Mouse (Mus musculus) cerebellum, adult 2 months (tissue): Measurements from ENCODE around the gene Naip2.
"Not testable (repeated sequence)": the region's sequence is repeated elsewhere in the genome, so short reads cannot be mapped to it uniquely, and the experiment has no call there.

Experiments used
- CTCF ChIP-seq: fragments of 200-500 bp; IDR thresholded peaks from 2 replicates; pipeline ENCODE4 v1.5.1; 2011; ENCODE audit warnings: low read depth, mild to moderate bottlenecking, control low read depth, low read length, moderate library complexity, borderline replicate concordance; ENCODE audit not compliant: insufficient read depth
- POLR2A ChIP-seq: fragments of 200-500 bp; IDR thresholded peaks from 2 replicates; pipeline ENCODE4 v1.6.1; 2011; ENCODE audit warnings: low read length, control low read depth, borderline replicate concordance; ENCODE audit not compliant: insufficient read depth

DNA sequence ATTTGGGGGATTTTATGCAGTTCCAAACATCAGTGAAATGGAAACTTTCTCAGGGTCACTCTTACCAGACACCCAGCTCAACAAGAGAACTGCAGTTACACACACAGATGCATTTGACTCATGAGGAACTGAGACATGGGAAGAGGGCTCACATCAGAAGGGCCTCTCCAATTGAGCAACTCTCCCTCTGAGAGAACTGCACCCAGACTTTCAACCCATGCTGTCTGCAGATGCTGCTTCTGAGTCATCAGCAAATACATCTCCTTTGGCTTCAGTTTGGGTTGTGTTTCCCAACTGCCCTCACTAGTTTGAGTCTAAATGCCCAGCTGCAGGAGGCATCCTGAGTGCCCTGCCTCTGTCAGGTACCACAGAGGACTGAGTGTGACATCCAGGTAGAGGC is 18.8 kb downstream of the Naip2 start:
- not testable (repeated sequence) for TF ChIP-seq CTCF, POLR2A
